ENCODE assay signal across 12 mouse cellular contexts in the genomic region with DNA sequence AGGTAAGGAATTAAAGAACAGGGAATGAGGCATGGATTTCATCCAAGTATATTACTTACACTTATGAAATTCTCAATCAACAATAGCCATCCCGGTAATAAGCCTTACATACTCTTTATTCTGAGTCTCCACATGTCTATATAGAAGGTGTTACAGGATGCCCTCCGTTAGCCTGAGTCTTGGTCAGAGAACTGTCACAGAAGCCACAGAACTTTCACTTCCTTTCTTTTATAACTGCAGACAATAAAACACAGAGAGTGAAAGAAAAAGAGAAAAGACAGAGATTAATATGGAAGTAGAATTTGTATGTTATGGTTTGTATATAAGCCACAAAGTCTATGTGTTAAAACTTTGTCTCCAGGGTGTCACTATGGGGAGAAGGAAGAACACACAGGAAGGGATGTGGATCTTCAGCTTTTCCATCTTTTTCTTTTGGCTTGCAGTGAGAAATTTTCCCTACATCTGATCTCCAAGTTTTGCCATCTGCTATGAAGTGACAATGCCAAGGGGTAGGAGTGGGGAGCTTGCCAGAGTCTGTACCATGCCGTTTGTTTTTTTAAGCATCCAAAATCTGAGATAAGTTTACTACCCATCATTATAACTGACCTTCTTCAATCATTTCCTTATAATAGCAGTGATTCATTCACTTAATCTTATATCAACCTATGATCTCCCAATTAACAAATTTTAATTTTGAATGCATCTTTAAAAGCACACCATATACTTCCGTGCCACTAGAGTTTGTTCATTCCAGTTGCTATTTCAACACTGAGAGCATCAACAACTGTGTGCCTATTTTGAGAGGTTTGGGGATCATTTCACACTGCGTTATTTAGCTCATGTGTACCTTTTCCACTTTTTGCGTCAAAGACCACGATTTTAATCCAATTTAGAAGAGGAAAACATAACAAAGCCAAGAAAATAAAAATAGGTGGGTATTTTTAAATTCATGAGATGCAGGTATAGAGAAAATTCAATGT.
DNase-seq lines count a peak whose midpoint lies in the region; ATAC-seq lines count a peak whose summit lies in the region.
"Had no signal": no experiment of that assay in that cellular context is flagged by ENCODE, and none has a peak within 500 bp of the region (broad histone marks: within the 10 kb centered on the region; RNA-seq: fewer than 3 reads in every experiment).

No protein-coding gene starts in this region.

- H3K4me1 ChIP-seq in heart, embryonic 12.5 days (replicated peaks): no peaks in the 10 kb centered on the region
- H3K4me1 ChIP-seq: megakaryocyte, embryonic 14.5 days had no signal

- H3K36me3 ChIP-seq in heart, embryonic 12.5 days: no peaks in the 10 kb centered on the region

- H3K4me2 ChIP-seq in heart, embryonic 12.5 days: no peak overlapping the region
- H3K4me2 ChIP-seq: hindbrain, embryonic 14.5 days had no signal

- no peak overlapping the region for H3K27ac ChIP-seq in heart, embryonic 12.5 days (ENCODE audit: poor library complexity, severe bottlenecking)
- H3K27ac ChIP-seq: hindbrain, embryonic 14.5 days; liver, embryonic 14.5 days had no signal

- peaks cover 7% of the 10 kb centered on the region; the same call in 1 of the 2 replicates for H3K9me3 ChIP-seq in heart, embryonic 12.5 days (replicated peaks)
- H3K9me3 ChIP-seq: megakaryocyte, embryonic 14.5 days had no signal

- no peaks in the 10 kb centered on the region for H3K27me3 ChIP-seq in heart, embryonic 12.5 days (replicated peaks)
- H3K27me3 ChIP-seq: megakaryocyte, embryonic 14.5 days had no signal

- 77% methylated on average over 7 of the region's 7 CpGs for WGBS in heart, embryonic 12.5 days

- H3K4me3 ChIP-seq in heart, embryonic 12.5 days: no peak overlapping the region
- H3K4me3 ChIP-seq: megakaryocyte, embryonic 14.5 days had no signal

- DNase-seq in cerebellum, adult 11-12 months: peak; percentile 65
- DNase-seq in cerebellum, postnatal 25 days: peak; percentile 75 to 81
- DNase-seq in layer of hippocampus, postnatal 10 days (ENCODE audit: low spot score in 2 of 2): peak; percentile 32 to 46
- peak; percentile 32 to 33 for DNase-seq in right cerebral cortex, adult 2 months (ENCODE audit: low spot score in 2 of 2)
- DNase-seq in embryo, embryonic 11 days: no peak
- DNase-seq in thymus, postnatal 14 days: no peak
- DNase-seq in heart, adult 18-20 months: no peak
- DNase-seq: kidney, postnatal 14 days had no signal

- H3K9ac ChIP-seq in heart, embryonic 12.5 days: no peak overlapping the region
- H3K9ac ChIP-seq: hindbrain, embryonic 14.5 days; liver, embryonic 14.5 days had no signal

- ATAC-seq in heart, embryonic 12.5 days (ENCODE audit: insufficient number of reproducible peaks, low FRiP score): no peak

Comparison
In these comparisons a context has a peak if more than half of its experiments do, and no peak if none do; other contexts are left out.
1. DNase-seq: peak in cerebellum, adult 11-12 months (single experiment), cerebellum, postnatal 25 days (2 of 2), layer of hippocampus, postnatal 10 days (2 of 2) and right cerebral cortex, adult 2 months (2 of 2); none in embryo, embryonic 11 days (single experiment), thymus, postnatal 14 days (single experiment) and heart, adult 18-20 months (0 of 2).